Mouse (Mus musculus) heart, adult 11 months (tissue): ENCODE results near the gene 1110004F10Rik.
A peak's percentile ranks its signal among the peaks of the same experiment; 100 is the strongest.

ENCODE experiments used
- DNase-seq: peaks from one replicate; pipeline ENCODE4 v3.0.0; 2022

Gene 1110004F10Rik

DNA sequence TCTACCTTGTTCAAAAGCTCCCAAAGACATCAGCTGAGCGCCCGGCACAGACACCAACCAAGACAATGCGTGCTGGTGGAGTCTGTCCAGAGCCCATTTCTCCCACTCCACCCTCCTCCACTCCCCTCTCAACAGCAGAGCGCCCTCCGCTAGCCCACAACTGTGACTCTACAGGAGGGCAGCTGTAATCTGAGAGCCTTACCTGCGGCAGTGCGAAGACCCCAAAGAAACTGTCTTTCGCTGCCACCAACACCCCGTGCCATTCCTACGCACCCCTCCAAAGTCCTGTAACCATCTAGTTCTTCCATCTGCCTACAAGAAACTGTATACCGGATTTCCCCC is at the start of gene 1110004F10Rik:
1110004F10Rik (plus strand) TSS at position 202 of the 342 bp plus-strand sequence.
- DNase-seq, result peak; percentile 87

DNA sequence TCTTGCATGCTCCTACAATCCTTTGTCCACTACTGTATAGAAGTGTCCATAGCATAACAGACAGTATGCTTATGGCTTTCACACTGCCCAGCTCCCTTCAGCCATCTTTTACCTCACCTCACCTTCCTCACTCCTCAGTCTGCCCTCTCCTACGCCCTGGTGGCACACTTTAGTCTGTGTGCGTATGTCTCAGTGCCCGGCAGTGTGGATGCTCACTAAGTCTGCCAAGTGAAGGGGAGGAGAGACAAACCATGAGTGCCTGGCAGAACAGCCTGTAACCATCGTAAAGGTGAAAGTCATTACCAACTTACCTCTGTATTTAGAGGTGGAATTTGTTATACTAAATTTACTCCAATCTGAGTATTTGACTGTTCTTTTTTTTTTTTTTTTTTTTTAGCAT is 36.5 kb upstream of the 1110004F10Rik start:
- peak; percentile 93 for DNase-seq

DNA sequence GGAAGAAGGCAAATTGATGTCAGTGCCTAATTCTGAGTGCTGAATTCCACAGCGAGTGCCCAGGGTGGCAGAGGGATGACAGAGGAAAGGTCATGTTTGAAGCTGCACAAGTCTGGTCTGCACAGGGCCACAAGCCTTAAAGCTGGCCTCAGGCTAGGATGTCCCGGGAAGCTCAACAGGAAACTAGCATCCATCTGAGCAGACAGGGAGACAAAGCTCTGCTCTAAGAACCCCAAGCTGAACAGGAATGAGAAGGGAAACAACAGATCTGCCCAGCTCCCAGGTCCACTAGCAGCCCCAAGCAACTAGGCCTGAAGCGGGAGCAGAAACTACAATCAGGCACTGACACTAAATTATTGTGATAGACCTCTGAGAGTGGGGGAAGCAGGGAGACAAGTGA is 9.2 kb upstream of the 1110004F10Rik start:
- no peak for DNase-seq

DNA sequence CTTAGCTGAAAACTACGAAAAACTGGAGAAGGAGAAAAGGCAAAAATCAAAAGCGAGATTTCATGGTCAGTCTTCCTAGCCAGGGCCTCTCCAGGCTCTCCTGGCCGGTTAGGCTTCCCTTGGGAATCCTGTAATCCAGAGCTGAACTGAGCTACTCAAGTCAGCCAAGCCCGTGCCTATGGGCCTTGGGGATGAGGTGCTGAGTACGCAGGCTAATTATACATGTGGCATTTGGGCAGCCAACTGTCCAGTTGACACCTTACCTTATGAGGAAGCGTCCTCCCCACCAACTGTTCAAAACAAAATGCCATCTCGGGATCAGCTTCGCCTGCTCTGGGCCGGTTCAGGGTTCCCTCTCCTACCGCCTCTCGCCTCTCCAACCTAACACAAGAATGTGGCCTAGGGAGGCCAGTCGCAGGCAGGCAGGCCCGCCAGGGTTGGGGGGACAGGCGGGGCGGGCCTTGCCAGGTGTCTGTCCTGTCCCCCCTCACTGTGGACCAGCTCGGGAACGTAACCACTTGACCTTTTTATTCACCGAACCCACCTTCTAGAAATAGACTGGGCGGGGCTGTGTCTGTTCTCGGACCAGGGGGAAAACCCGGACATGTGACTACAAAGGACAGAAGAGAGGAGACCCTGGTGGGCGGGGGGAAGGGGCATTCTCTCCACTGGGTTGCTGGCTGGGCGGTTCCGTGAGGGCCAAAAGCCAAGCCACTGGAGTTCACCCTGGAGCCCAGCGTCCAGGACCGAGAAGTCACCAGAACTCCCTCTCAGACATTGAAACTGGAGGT is 8.4 kb upstream of the 1110004F10Rik start:
- peak; percentile 99 for DNase-seq

DNA sequence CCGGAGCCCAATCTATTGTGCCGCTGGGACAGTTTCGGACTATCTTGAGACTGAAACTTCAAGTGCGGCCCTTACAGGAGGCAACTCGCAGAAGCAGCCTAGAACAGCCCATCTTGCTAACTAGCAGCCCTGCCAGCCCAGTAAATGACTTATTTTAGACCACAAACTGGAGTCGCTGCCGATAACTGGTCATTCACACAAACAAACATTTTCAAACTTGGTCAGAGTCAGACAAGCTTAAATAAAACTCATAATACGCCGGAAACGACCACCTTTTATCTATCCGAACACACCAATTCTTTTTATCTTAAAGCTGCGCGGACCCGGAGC is 7.8 kb upstream of the 1110004F10Rik start:
- no peak for DNase-seq

DNA sequence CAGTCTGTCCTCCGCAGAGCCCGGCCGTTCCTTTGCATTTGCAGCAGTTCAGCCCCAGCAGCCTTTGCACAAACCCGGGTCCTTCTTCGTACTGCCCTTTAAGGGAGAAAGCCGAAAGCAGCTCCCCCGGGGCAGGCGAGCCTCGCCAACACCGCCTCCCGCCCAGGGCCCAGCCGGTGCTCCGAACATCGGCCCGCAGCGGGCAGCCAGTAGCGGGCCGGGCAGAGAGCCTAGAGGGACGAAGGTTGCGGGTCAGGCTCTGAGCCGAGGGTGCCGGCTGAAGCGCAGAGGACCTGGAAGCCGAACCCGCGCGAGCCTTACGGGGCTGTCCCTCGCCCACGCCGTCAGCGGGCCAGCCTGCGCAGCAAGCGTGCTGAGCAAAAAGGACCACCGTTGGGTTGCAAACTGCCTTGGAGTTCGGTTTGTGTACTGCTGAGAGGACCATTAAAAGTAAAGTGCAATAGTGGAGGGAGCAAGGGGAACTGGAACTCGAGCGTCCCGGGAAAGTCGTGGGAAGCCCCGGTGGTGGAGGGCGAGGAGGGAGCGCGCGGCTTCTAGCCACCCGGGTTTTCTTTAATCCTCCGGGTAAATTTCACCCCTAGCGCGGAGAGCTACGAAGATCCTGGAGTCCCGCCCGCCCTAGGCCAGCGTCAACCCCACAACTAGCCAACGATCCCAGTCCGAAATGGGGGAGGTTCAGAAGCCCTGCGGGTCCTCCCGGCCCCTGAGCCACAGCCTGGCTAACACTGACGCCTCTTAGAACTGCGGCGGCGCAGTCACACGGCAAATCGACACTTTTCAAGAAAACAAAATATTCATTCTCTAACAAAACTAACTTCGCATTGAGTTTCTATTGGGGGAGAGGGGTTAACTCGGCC is 7.2 kb upstream of the 1110004F10Rik start:
- peak; percentile 96 for DNase-seq

DNA sequence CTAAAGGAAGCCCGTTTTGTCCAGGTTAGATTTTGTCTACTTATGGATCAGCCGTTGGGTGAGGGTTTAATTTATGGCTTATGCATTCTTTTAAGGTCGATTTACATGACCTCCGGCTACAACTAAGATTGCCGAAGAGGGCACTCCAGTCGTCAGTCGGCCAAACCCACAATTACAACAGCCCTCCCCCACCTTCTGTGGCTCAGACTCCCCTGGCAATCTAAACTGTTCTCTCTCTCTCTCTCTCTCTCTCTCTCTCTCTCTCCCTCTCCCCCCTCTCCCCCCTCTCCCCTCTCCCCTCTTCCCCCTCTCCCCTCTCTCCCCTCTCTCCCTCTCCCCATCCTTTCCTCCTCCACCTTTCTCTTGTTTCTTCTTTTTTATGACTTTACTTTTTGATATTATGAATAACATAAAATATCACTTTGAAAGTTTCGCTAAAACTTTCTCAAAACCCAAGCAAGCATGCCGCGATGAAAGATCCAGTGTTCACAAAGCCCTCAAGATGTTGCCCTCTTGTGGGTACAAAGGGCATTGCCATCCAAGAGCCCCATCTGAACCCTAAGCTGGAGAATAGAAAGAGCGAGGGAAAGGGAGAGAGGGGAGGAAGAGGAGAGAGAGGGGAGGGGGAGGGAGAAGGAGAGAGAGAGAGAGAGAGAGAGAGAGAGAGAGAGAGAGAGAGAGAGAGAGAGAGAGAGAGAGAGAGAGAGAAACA is 6.4 kb upstream of the 1110004F10Rik start:
- peak; percentile 96 for DNase-seq

DNA sequence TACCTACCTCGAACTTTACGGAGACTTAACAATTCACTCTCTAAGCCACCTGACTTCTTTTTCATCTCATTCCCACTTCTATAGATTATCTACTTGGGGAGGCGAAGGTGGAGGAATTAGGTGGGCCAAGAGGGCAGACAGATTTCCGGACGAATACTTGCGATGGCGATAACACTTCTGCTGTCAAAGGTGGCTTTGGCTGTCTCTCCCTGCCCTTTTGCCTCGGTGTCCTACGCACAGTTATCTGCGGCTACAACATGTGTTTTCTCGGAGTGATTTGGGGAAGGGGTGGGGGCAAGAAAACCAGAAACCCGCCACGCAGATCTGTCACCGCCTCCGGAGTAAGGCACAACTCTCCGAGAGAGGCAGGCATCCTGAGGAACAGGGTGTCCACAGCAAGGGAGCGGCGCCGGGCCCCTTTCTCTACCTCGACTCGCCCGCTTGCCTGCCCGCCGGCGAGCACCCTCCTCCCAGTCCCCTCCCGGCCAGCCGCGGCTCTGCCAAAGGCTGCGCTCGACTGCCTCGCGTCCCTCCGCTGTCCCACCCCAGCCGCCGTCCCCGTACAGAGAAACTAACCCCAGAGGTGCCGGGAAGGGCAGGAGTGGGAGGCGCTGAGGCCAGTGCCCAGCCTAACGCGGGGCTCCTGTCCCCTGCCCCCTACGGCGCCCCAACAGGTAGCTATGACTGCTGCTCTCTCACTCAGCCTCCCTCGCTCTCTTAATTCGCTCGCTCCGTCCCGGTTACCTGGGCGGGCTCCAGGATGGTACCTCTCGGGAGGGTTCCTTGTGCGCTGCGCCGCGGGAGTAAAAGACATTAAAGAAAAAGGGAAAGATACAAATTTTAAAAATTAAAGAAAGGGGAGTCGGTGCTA is 5.6 kb upstream of the 1110004F10Rik start:
- DNase-seq, result peak; percentile 97

DNA sequence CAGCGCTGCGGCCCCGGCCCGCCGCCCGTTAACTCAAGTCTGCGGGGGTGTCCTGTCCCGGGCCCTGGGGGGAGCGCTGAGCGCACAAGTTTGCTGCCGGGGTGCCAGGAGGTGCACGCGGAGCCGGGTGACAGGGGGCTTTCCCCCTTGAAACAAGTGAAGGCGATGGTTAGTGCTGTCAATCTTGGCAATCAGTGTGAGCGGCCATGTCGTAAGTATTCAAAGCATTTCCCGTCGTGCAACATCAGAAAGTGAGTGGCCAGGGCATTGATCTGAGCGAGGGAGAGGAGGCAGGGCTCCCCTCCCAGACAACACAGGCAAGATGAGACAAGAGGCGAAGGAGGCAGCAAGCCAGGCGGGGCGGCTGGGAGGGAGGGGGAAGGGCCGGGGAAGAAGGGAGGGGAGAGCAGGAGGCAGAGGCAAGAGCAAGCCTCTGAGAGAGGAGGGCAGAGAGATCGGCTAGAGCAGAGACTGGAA is 4.9 kb upstream of the 1110004F10Rik start:
- DNase-seq, result peak; percentile 97

DNA sequence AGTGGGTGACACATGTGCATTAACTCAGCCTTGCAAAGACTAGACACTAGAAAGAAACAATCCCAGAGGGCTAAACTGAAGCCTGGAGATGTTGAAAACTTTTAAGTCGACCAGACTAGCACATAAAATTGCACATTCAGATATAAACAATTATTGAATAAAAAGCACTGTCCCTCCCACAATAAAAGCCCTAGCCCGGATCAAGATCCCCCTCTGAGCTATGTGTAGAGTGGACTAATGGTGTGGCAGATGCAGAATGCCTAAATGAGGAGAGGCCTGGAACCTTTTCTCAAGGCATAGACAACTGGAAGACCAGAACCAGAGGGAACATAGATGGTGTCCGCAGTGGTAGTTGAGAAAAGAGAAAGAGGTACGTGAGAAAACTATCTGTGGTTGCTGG is 3.7 kb upstream of the 1110004F10Rik start:
- peak; percentile 68 for DNase-seq

DNA sequence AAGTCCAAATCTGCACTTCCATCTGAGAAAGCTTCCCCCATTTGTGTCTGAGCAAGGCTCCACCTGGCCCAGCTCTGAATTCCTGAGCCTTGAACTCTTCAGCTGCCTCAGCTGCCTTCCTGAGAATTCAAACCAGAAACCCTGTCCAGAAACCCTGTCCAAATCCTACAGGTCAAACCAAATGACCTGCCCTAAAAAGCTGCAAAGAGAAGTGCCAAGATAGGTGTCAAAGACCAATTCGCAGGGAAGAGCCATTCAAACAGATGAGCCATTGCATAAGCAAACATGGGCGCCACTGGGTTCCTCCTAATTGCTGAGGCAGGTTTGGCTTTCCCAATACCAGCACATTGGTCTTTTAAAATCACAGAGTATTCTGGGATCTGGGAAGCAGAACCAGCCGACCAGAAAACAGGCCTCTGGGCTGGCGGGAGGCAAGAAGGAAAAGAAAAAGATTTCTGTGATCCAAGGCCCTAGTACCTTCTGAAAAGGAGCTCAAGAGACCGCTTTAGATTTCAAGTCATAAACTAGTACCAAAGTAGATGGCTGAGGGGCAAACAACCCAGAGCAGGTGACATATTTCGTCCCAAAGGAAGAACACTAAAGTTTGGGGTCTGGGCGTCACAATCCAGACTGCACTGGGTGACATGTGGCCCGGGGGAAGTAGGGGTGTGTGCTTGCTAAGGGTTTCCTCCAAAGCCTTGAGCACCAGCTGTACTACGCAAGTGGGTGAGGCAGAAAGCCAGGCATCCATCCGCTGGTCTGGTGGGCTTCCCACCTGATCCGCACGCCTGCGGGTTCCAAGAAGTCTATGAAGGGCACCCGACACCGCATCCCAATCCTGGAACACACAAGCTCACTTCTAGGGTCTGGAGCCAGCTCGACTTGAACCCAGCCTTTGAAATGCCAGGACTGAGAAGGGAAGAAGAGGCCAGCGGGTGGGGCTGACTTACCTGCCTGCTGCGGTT is 2.3 kb upstream of the 1110004F10Rik start:
- DNase-seq, result peak; percentile 70

DNA sequence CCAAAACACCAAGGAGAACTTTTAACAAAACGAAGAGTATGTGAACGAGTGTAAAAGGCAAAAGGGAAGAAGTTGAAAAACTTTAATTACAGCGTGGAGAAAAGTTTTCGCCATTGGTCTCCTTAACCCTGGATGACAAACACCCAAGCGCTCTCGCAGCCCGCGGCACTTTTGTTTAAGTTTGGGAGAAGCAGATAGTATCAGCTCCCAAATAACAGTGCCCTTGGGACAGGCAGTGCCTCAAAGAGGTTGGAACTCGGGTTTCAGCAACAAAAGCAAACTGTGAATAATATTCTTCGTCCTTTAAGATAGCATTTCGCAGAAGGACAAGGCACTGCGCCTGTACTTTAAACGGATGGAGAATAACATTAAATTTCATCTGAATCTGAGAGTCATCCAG is 1.2 kb upstream of the 1110004F10Rik start:
- DNase-seq, result peak; percentile 71

DNA sequence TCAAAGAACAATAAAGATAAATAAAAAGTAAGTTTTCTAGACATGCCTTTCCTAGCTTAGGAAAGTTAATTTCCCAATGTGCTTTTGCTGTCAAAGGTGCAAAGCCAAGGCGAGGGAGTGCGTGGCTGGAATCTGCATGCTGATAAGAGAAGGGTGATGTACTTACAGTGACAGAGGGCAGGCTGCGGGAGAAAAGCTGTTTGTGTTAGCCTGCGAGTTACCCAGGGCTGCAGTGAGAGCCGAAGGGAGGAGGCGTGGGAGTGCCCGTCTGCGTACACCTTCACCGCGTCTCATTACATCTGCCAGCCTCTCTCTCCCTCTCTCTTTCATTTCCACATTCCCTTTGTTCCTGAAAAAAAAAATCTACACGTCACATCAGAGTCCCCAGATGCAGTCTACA is 686 bp upstream of the 1110004F10Rik start, which contains the start of gene Sox6:
Sox6 (minus strand) TSS at position 286 of the 400 bp plus-strand sequence.
- peak; percentile 85 for DNase-seq

DNA sequence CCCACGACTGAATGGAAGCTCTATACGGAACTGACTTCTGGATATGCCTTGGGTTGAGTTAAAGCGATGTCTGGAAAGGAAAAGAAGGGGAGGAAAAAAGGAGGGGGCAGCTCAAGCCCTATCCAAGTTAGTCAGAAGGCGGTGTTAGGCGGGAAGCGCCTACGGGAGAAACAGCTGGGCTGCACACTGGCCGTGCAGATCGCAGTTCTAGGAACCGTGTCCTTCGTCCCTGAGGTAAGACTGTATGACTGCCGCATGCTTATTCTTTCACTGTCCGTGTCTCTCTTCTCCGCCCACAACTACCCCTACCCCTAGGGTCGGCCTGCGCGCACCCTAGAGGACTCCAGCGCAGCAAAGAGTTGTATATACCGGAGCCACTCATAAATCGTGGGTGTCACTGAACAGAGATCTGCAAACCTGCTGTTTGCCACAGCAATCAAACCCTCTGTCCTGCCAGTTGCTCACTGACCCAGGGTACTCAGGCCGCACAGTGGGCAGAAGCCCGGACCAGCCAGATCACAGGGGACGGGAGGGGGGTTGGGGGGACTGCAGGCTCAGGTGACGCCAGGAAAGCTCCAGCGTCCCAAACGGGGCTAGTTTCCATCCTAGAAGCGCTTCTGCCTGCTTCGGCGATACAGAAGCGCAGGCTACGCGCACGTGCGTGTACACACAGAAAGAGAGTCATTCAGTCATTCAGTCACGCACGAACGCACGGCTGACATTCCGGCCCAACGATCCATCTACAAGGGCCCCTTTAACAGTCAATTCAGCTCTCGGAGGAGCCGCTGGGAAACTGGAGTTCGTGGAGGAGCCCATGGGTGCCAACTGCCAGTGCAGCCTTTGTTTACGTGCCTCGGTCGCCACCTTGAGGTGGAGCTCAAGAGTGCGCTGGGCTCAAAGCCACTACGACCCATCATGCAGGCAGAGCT is 605 bp downstream of the 1110004F10Rik start:
- DNase-seq, result peak; percentile 97

DNA sequence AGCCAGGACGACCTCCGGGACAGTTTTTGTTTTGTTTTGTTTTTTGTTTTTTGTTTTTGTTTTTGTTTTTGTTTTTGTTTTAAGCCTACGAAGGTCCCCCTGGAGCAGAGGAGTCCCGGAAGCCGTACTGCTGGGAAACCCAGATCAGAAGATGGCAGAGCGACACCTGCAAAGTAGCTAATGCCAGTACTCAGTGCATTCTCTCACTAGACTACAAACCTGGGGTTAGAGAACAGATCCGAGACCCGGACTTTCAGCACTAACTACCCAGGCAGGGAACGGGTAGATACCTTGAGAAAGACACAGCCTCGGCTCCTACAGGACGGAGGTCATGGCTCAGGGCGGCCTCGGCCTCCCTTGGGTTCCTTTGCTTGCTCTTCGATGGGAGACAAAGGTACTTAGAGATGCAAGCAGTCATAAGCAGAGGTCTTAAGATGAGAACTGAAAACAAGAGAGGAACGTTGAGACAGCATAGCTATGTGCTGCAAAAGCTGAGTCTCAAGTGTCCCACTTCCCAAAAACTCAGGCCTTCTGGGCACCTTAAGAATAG is 1.3 kb downstream of the 1110004F10Rik start:
- DNase-seq, result peak; percentile 87

DNA sequence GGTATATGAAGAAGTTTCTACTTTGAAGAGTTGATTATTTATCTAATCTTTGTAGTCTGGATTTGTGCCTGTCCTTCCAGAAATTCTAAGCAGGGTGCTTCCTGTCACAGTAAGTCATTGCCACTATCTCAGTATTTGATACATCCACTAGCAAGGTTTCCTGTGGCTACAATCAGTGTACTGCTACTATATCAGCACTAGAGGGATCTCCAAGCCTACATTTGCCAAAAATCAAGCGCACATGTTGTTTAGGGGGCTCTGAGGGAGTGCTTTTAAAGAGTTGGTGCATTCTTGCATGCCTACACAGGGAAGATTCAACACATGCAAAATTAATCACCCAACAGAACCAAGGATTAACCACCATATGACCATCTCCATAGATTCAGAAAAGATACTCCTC is 21.5 kb downstream of the 1110004F10Rik start:
- DNase-seq, result peak; percentile 7

DNA sequence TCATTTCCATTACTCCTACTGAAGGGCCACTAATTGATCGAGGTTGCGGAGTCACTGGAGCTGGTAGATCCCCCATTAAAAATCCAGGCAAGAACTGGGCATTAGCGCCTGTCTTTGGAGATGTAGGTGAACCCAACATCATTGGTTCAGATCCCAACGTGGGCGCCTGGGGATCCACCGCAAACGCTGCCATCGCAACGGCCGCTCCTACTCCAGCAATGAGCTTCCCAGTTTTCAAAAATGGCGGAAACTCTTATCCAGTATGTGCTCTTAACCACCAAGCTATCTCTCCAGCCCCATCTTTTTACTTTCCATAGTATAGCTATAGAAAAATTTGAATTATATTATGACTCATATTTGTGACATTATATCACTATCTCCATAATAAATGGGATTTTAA is 45.2 kb downstream of the 1110004F10Rik start, which contains the start of gene Gm4353:
Gm4353 (minus strand) TSS at position 270 of the 400 bp plus-strand sequence.
- DNase-seq, result peak; percentile 4

DNA sequence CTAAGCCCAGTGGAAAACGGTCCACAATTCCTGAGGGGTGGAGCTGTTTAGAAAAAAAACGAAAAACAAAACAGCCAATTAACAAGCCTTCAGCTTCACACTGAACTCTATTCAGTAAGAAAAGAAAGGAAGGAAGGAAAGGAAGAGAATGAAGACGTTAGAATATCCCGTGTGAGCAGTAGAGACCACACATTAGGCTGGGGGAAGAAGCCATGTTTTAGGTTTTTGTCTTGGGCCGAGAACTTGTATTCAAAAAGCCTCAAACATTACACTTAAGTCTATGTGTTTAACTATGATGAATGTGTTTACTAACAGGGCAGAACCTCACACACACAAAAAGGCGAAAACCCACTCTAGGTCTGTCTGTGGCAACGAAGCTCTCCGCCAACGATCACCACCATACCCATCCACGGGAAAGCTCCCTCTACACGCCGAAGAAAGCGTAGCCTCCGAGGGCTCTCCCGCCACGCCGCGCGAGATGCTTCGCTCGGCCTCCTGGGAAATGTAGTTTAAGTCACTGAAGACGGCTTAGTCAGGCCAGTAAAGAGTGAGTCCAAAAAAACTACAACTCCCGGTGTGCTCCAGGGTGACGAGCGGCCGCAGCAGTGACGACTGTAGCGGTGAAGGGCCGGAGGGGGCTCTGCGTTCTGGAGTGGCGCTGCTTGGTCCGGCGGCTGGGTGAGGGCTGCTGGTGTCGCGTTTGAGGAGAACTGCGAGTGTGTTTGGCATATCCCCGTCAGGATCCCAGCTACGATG is 53.7 kb downstream of the 1110004F10Rik start:
- DNase-seq, result peak; percentile 100

DNA sequence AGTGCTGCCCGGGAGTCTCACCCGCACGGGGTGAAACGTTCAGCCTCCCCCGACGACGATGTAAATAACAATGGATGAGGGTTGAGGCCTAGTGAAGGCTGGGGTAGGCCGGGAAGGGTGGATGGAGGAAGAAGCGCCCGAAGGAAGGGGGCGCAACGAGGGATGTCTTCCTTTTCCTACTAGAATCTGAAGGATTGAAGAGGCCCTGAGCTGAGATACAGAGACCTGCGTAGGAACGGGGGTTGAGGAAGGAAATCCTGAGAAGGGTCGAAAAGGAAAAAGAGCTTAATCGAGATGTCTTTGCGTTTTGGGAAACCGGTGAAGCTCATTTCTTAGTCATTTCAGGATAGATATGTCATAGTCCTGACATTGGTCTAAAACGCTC is 54.3 kb downstream of the 1110004F10Rik start:
- no peak for DNase-seq
